Mouse (Mus musculus): ENCODE results near the gene A030003K21Rik. TPM values are rescaled to one million over a fixed set of nuclear protein-coding genes. Genes with fewer than 3 reads are reported as not detected.
"Not testable (repeated sequence)": the region's sequence is repeated elsewhere in the genome, so short reads cannot be mapped to it uniquely, and the experiment has no call there.

Gene A030003K21Rik
- total RNA-seq (2021) = not detected
- long read RNA-seq, experiment 1 = 0 reads
- long read RNA-seq, experiment 2 = 0 reads

DNA sequence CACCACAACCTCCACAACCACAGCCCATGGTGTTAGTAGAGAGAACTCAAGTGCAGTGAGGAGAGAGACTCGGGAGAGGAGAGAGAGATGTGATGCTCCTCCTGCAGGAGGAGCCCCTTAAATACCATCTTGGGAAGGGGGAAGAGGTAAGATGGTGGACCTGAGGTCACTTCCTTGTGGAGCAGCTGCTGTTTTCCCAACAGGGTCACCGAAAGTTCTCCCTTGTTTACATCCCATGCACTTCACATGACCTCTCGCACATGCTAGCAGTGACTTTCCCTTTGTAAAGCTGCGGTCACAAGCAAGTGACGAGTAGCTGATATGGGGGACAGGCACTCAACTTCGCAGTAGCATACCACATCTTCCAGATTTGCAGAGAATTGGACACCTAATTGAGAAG, at the start of gene A030003K21Rik:
A030003K21Rik (minus strand) TSS at position 94 of the 400 bp plus-strand sequence.
- DNase-seq; H3K27ac ChIP-seq; H3K4me3 ChIP-seq; intact Hi-C loops (cut with DNase I): not testable (repeated sequence)

DNA sequence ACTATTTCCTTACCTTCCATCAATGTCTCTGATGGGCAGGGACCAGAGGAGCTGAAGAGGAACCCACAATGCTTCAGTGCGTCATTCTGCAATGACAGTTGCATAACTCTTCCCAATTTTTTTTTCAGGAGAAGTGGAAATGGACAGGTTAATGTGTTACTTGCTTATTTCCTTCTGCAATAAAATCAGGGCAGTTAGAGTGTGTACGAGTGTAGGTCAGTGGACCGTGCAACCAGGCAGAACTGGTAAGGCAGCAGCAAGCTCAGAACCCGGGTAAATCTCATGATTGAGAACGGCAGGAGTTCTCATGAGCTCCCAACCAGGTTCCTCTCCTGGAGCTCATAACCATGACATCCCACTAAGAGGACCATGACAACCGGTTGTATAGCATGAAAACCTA, 48.9 kb upstream of the A030003K21Rik start:
- no peak overlapping the region for H3K4me3 ChIP-seq
- no peak for TF ChIP-seq CTCF (IDR thresholded peaks at IDR 0.05)
- intact Hi-C loops (cut with DNase I) = no loop called here

DNA sequence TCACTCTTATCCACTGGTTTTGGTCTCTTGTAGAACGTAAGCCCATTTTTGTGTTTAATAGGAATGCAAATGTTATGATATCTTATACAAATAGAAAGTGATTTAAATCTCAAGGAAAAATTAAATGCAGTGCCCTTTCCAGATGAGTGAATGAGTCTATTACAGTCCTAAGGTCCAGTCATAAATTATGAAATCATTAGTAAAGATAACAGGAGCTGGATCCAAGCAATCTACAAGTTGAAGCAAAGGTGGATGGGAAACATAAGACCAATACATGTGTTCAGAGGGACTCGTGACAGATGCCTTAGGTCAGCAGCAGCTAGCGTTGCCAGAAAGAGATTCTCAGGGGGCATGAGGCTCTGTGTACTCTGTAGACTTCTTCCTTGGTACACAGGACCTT, 48.4 kb upstream of the A030003K21Rik start:
- TF ChIP-seq CTCF (IDR thresholded peaks at IDR 0.05) = no peak
- DNase-seq = no peak
- no peak overlapping the region for H3K27ac ChIP-seq
- intact Hi-C loops (cut with DNase I) = no loop called here
- H3K4me3 ChIP-seq = no peak overlapping the region

More for the DNA sequence above, 48.9 kb upstream of the A030003K21Rik start:
- H3K27ac ChIP-seq = no peak overlapping the region
- no peak for DNase-seq

DNA sequence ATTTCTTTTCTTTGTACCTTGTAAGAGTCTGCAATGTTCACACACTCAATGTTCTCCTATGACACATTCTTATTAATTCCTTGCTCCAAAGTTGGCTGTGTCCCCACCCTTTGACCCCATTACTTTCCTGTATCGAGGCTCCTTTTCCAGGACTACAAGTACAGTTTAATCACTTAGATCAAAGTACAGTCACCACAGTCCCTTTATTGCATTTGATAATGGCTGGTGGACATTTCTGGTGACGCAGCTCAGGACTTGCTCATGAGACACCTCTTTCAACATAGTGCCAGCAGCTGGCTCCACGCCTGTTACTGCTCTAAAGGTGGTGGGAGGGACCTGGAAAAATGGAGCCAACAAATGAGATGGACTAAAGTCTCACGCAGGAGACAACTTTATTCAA, 47.9 kb upstream of the A030003K21Rik start:
- TF ChIP-seq CTCF (IDR thresholded peaks at IDR 0.05) = no peak
- Histone ChIP-seq H3K27ac (no peak overlapping the region), H3K4me3 (no peak overlapping the region)
- intact Hi-C loops (cut with DNase I) = no loop called here
- DNase-seq = no peak

DNA sequence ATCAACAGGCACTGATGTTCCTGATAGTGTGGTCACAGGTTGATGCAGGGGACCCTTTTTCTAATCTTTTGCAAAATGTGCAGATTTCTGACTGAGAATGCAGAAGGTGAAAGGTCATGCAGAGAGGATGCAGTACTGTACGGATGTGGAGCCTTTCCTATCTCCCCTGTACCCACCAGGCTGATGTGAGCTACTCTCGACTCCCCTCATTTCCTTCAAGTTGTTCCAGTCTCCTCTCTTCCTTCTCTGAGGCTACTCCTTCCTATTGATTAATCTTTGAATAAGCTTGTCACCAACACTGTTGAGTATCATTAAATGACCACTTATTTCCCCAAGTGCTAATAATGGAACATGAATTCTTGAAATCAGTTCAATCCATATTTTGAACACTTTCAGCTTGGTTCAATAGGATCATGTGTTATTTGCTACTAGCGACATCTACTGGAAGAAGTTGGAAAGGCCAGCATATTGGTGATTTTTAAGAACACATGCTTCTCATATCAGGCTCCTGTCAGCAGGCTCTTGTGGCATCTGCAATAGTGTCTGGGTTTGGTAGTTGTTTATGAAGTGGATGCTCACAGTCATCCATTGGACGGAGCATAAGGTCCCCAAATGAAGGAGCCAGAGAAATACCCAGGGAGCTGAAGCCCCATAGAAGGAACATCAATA, 44.5 kb upstream of the A030003K21Rik start:
- H3K4me3 ChIP-seq = no peak overlapping the region
- no peak overlapping the region for H3K27ac ChIP-seq
- intact Hi-C loops (cut with DNase I) = loop anchor here (1.0 kb wide), 1 partner anchor 200 kb away; no protein-coding TSS in a partner anchor
- TF ChIP-seq CTCF (IDR thresholded peaks at IDR 0.05) = peak; percentile 79
- no peak for DNase-seq

DNA sequence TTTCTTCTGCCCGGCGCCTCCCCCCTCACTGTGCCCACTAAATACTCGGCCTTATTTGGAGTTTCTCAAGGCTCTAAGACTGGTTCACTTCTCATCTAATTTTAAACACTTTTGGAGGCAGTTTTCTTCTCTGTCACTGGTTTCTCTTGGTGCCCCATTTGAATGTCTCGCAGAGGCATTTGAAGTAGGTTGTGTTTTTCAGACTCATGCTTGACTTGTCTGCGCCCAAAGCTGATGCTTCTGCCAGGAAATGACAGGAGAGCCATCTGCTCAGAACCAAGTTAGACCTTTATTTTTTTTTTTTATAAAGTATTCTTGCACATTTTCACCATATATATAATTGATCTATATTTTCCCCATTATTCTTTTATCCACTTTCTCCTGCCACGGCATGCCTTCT, 43.5 kb upstream of the A030003K21Rik start:
- no peak overlapping the region for H3K27ac ChIP-seq
- H3K4me3 ChIP-seq = no peak overlapping the region
- no peak for DNase-seq
- intact Hi-C loops (cut with DNase I) = loop anchor here (1.0 kb wide), 1 partner anchor 199 kb away; no protein-coding TSS in a partner anchor
- TF ChIP-seq CTCF (IDR thresholded peaks at IDR 0.05) = no peak

DNA sequence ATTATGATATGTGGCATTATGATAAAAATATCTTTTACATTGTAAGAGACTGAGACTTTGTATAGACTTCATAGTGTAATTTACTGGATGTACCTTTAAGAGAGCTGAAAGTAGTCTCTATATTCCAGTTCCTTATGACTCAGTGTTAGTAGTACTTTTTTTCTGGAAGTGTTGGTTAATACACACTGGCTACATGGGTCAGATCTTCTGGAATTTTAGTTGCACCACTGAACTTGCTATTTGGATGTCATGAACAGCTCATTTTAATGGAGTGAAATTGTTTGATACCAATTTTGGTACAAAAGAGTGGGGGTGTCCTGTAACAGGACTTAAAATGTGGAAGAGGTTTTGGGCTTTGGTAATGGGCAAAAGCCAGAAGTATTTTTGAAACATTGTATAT, 34.7 kb upstream of the A030003K21Rik start:
- no peak for TF ChIP-seq CTCF (IDR thresholded peaks at IDR 0.05)
- intact Hi-C loops (cut with DNase I) = no loop called here
- no peak for DNase-seq
- no peak overlapping the region for H3K27ac ChIP-seq
- no peak overlapping the region for H3K4me3 ChIP-seq

DNA sequence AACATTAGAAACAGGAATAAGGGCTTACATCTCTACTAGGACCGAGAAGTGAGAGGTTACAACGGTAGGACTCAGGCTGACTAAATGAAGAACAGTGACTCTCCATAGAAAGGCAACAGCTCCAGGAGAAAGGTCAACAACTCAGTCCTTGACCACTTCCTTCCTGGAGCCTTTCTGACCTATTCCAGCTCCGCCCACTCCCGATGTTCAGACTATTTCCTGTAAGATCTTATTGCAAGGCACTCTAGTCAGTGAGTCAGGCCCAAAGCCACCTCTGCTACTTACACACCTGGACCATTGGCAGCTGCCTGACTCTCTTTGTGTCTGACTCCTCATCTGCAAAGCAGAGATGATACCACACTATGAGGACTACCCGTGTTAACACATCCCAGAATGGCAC, 32.6 kb upstream of the A030003K21Rik start:
- Histone ChIP-seq H3K27ac (no peak overlapping the region), H3K4me3 (no peak overlapping the region)
- no peak for TF ChIP-seq CTCF (IDR thresholded peaks at IDR 0.05)
- intact Hi-C loops (cut with DNase I) = no loop called here
- no peak for DNase-seq

DNA sequence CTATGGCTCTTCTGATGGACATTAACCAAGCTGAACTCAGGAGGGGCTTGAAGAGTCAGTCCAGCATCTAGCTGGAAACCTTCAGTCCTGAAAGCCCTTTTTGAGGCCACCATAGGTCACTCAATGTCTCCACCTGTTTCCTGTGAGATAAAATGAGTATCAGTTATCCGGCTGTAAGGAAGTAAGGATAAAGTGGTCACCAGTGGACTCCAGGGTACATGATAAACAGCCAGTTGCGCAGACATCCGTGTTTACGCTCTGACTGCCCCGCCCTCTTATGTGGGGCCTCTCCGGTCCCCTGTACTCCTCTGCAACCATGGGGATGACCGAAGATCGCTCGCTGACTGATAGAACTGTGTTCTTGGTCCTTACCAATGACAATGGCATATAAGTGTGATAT, 31.2 kb upstream of the A030003K21Rik start:
- no peak for DNase-seq
- Histone ChIP-seq H3K27ac (no peak overlapping the region), H3K4me3 (no peak overlapping the region)
- intact Hi-C loops (cut with DNase I) = no loop called here
- no peak for TF ChIP-seq CTCF (IDR thresholded peaks at IDR 0.05)

DNA sequence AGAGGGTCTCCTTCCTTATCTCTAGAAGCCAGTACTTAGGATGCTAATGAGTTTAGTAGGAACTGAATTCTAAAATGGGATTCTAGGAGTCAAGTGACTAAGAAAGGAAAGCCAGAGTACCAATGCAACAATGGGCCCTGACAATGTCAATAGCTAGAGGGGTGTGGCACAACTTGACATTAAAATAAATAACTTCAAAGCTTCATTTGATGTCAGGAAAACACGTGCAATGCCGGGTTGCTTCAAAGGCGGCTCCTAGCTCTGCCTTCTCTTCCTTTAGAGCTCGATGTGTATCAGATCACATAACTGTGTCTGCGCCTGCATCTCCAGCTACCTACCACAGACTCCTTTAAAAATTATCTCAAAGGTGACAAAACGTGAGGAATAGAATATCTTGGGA, 30.7 kb upstream of the A030003K21Rik start:
- Histone ChIP-seq H3K27ac (no peak overlapping the region), H3K4me3 (no peak overlapping the region)
- intact Hi-C loops (cut with DNase I) = no loop called here
- no peak for DNase-seq
- TF ChIP-seq CTCF (IDR thresholded peaks at IDR 0.05) = no peak

DNA sequence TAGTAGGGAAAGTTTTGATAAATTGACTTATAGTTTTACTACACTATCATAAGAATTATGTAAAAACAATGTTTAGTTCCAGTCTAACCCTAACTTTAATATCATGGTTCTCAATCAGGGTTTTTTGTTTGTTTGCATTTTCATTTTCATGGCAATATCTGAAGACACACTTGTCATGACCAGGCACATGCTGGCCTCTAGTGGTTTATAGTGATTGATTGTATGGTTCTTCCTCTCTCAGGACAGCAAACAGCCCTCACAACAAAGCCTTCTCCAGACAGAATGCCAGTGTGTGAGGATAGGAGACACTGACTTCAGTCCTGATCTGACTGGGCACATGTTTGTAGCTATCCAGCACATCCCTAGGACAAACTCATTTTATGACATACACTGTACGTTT, 30.1 kb upstream of the A030003K21Rik start:
- H3K27ac ChIP-seq = no peak overlapping the region
- TF ChIP-seq CTCF (IDR thresholded peaks at IDR 0.05) = no peak
- intact Hi-C loops (cut with DNase I) = no loop called here
- no peak for DNase-seq
- no peak overlapping the region for H3K4me3 ChIP-seq

DNA sequence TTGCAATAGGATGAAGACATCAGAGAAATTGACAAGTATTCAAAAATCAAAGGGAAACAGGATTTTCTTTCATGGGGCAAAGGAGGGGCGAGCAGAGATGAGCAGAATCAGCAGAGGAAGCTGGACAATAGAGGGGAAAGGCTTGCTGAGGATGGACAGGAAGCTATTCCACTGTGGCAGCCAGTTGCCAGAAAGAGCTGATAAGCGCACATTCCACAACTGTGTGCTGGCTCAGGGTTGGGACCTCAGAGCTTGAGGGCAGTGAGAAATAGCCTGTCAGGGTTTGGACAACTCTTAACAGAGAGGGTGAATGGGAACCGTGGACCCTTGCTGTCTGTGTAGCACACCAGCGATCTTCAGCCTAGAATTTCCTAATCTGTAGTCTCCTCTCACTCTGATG, 28.9 kb upstream of the A030003K21Rik start:
- intact Hi-C loops (cut with DNase I) = no loop called here
- DNase-seq = no peak
- no peak for TF ChIP-seq CTCF (IDR thresholded peaks at IDR 0.05)
- Histone ChIP-seq H3K4me3 (no peak overlapping the region), H3K27ac (no peak overlapping the region)

DNA sequence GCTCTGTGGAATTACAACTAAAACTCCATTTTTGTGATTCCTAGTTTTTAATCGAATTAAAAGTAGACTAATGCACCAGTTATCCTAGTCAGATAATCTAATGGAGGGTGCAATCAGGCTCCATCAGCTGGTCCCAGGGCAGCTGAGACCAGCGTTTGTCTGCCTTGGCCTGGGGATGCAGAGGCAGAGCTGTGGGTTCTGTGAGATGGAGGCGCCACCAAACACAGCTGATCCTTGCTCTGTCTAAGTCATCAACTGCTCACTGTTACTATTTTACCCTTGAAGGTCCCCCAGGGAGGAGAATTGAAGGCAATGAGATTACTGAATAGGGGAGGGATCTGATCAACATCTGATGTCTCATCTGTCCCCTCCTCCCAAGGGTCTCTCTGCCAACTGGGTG, 23.2 kb upstream of the A030003K21Rik start:
- TF ChIP-seq CTCF (IDR thresholded peaks at IDR 0.05) = no peak
- DNase-seq = no peak
- no peak overlapping the region for H3K27ac ChIP-seq
- H3K4me3 ChIP-seq = no peak overlapping the region
- intact Hi-C loops (cut with DNase I) = no loop called here

DNA sequence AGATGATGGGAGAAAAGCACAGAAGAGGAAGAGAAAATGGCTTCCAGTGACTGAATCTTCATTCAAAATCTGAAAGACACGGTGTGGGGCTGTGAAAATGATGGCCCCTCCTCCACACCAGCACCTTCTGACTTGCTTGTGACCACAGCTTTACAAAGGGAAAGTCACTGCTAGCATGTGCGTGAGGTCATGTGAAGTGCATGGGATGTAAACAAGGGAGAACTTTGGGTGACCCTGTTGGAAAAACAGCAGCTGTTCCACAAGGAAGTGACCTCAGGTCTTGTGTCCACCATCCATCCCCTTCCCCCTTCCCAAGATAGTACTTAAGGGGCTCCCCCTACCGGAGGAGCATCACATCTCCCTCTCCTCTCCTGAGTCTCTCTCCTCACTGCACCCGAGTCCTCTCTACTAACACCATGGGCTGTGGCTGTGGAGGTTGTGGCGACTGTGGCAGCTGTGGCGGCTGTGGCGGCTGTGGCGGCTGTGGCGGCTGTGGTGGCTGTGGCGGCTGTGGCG, 16.7 kb upstream of the A030003K21Rik start, which contains the start of gene Gm47955:
Gm47955 (plus strand) TSS at position 417 of the 516 bp plus-strand sequence.
- intact Hi-C loops (cut with DNase I) = no loop called here
- TF ChIP-seq CTCF (IDR thresholded peaks at IDR 0.05) = no peak
- no peak for DNase-seq

DNA sequence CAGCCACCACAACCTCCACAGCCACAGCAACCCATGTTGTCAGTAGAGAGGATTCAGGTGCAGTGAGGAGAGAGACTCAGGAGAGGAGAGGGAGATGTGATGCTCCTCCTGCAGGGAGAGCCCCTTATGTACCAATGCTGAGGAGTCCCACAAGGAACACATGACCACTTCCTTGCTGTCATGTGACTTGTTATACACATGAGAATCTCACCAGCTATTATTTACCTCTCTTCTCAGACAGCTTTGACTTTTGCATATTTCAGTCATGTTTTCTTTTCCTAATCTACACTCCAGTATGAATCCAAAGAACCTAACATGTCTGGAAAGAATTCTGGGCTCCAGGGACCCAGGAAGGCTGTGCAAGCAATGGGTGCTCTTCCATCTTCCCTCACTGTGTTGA, 12.7 kb upstream of the A030003K21Rik start, which contains the start of gene Gm7544:
Gm7544 (minus strand) TSS at position 101 of the 400 bp plus-strand sequence.
- intact Hi-C loops (cut with DNase I); H3K27ac ChIP-seq; DNase-seq; H3K4me3 ChIP-seq: not testable (repeated sequence)

More for the DNA sequence above, 16.7 kb upstream of the A030003K21Rik start, which contains the start of gene Gm47955:
- Histone ChIP-seq H3K4me3 (no peak within 1 kb of the TSS), H3K27ac (no peak within 1 kb of the TSS)

Measured in gastrocnemius, adult 2 months (tissue).